Mouse (Mus musculus): ENCODE data around the gene Cnnm4. TPM values are rescaled to one million over a fixed set of nuclear protein-coding genes. Genes with fewer than 3 reads are reported as not detected.

Cnnm4 gene
- polyA plus RNA-seq, 1 experiment from 2014 or later = 10.9 TPM

DNA sequence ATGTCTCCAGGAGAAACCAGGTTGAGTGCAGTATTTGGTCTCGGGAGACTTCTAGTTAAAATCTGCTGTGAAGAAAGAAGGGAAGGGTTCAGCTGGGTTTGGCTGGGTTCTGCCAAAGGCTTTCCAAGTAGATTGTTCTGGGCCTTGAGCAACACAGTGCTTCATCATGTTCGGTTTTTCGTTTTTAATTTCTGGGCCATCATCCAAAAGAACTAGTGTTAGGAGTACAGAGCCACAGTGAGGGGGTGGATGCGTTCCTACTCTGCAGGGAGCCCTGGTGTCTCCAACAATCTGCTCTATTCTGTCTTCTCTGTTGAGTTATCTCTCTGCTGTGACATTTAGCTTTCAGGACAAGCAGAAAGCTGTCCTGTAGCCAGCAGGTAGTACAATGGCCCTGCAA, 30.3 kb upstream of the Cnnm4 start:
- 68% methylated on average over 4 of the region's 4 CpGs for WGBS
- DNase-seq (peak; percentile 52), ATAC-seq (ENCODE audit: insufficient read depth) (no peak)
- no peak overlapping the region for H3K4me3 ChIP-seq (ENCODE audit: low read depth, low read length)
- no peak overlapping the region for H3K27ac ChIP-seq (ENCODE audit: low read depth)
- no peak overlapping the region for H3K9ac ChIP-seq
- H3K27me3 ChIP-seq (ENCODE audit: insufficient read depth, low read length) = no peaks in the 10 kb centered on the region
- no peaks in the 10 kb centered on the region for H3K9me3 ChIP-seq (ENCODE audit: low read depth, low read length)
- TF ChIP-seq CTCF (IDR thresholded peaks at IDR 0.05; ENCODE audit: low read depth) = no peak
- H3K4me1 ChIP-seq (ENCODE audit: insufficient read depth) = no peaks in the 10 kb centered on the region
- H3K36me3 ChIP-seq (ENCODE audit: insufficient read depth) = peaks cover 42% of the 10 kb centered on the region
- H3K4me2 ChIP-seq = no peak overlapping the region

GRCm38 (mm10) chr1:36444471-36445464, 26.7 kb upstream of the Cnnm4 start, which contains the start of gene Lman2l:
Lman2l (minus strand) TSS chr1:36445271.
- DNase-seq (peak; percentile 98), ATAC-seq (ENCODE audit: insufficient read depth) (peak; percentile 100)
- Histone ChIP-seq H3K27me3 (ENCODE audit: insufficient read depth, low read length) (no peaks in the 10 kb centered on the region), H3K9me3 (ENCODE audit: low read depth, low read length) (no peaks in the 10 kb centered on the region), H3K4me3 (ENCODE audit: low read depth, low read length) (peak within 1 kb of the TSS; percentile 79), H3K9ac (peak within 1 kb of the TSS; percentile 74), H3K4me2 (peak within 1 kb of the TSS; percentile 83), H3K36me3 (ENCODE audit: insufficient read depth) (peaks cover 8% of the 10 kb centered on the region; the same call in 1 of the 2 replicates), H3K27ac (ENCODE audit: low read depth) (peak within 1 kb of the TSS; percentile 66; the same call in 1 of the 2 replicates), H3K4me1 (ENCODE audit: insufficient read depth) (no peaks in the 10 kb centered on the region)
- TF ChIP-seq CTCF (IDR thresholded peaks at IDR 0.05; ENCODE audit: low read depth) = no peak
- under 1% methylated on average over 57 of the region's 57 CpGs for WGBS

DNA sequence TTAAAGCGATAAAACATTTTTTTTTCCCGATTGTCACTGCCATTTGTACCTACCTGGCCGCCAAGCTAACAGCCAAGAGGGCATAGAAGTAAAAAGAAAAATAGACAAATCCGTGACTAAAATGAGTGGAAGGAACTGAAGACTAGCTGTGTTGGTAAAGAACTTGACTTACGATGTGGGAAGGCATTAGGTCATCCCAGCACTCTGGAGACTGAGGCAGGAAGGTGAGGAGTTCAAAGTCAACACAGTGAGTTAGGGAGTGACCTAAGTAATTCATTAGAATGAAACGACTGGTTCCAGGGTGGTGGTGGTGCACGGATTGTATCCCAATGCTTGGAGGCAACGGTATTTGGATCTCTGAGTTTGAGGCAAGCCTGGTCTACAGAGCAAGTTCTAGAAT, 25.9 kb upstream of the Cnnm4 start:
- Histone ChIP-seq H3K4me3 (ENCODE audit: low read depth, low read length) (no peak overlapping the region), H3K9me3 (ENCODE audit: low read depth, low read length) (no peaks in the 10 kb centered on the region), H3K4me1 (ENCODE audit: insufficient read depth) (no peaks in the 10 kb centered on the region), H3K4me2 (no peak overlapping the region), H3K27me3 (ENCODE audit: insufficient read depth, low read length) (no peaks in the 10 kb centered on the region), H3K27ac (ENCODE audit: low read depth) (no peak overlapping the region), H3K9ac (no peak overlapping the region), H3K36me3 (ENCODE audit: insufficient read depth) (peaks cover 6% of the 10 kb centered on the region; the same call in 1 of the 2 replicates)
- TF ChIP-seq CTCF (IDR thresholded peaks at IDR 0.05; ENCODE audit: low read depth) = no peak
- ATAC-seq (ENCODE audit: insufficient read depth) (peak; percentile 19; the same call in 1 of the 2 replicates), DNase-seq (no peak)
- WGBS = 42% methylated on average over 8 of the region's 8 CpGs

GRCm38 (mm10) chr1:36446106-36446824, 25.2 kb upstream of the Cnnm4 start:
- Histone ChIP-seq H3K9me3 (ENCODE audit: low read depth, low read length) (no peaks in the 10 kb centered on the region), H3K4me2 (no peak overlapping the region), H3K4me3 (ENCODE audit: low read depth, low read length) (no peak overlapping the region), H3K27me3 (ENCODE audit: insufficient read depth, low read length) (no peaks in the 10 kb centered on the region), H3K36me3 (ENCODE audit: insufficient read depth) (peaks cover 5% of the 10 kb centered on the region; the same call in 1 of the 2 replicates), H3K4me1 (ENCODE audit: insufficient read depth) (no peaks in the 10 kb centered on the region), H3K9ac (no peak overlapping the region), H3K27ac (ENCODE audit: low read depth) (no peak overlapping the region)
- TF ChIP-seq CTCF (IDR thresholded peaks at IDR 0.05; ENCODE audit: low read depth) = no peak
- DNase-seq (no peak), ATAC-seq (ENCODE audit: insufficient read depth) (no peak)
- WGBS = 82% methylated on average over 5 of the region's 5 CpGs

DNA sequence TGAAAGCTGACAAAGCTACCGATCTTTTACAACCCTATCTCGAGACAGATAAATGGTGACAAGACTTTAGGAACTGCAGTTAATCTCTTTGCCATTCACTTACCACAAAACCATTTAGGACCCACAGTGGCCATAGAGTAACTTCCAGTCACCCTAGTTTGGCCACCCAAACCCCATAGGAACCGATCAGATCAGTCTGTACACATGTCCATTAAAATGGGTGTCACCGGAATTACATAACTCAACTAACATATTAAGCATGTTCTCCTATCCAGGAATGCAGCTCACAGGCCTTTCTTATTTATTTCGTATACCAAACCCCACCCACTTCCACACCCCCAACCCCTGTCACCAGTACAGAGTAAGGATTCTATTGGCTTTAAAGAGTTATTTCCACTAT, 24.6 kb upstream of the Cnnm4 start:
- Histone ChIP-seq H3K27me3 (ENCODE audit: insufficient read depth, low read length) (no peaks in the 10 kb centered on the region), H3K27ac (ENCODE audit: low read depth) (no peak overlapping the region), H3K4me1 (ENCODE audit: insufficient read depth) (no peaks in the 10 kb centered on the region), H3K9ac (no peak overlapping the region), H3K36me3 (ENCODE audit: insufficient read depth) (peaks cover 3% of the 10 kb centered on the region; the same call in 1 of the 2 replicates), H3K4me2 (no peak overlapping the region), H3K9me3 (ENCODE audit: low read depth, low read length) (no peaks in the 10 kb centered on the region), H3K4me3 (ENCODE audit: low read depth, low read length) (no peak overlapping the region)
- 85% methylated on average over 5 of the region's 5 CpGs for WGBS
- ATAC-seq (ENCODE audit: insufficient read depth) = no peak
- no peak for DNase-seq
- no peak for TF ChIP-seq CTCF (IDR thresholded peaks at IDR 0.05; ENCODE audit: low read depth)

DNA sequence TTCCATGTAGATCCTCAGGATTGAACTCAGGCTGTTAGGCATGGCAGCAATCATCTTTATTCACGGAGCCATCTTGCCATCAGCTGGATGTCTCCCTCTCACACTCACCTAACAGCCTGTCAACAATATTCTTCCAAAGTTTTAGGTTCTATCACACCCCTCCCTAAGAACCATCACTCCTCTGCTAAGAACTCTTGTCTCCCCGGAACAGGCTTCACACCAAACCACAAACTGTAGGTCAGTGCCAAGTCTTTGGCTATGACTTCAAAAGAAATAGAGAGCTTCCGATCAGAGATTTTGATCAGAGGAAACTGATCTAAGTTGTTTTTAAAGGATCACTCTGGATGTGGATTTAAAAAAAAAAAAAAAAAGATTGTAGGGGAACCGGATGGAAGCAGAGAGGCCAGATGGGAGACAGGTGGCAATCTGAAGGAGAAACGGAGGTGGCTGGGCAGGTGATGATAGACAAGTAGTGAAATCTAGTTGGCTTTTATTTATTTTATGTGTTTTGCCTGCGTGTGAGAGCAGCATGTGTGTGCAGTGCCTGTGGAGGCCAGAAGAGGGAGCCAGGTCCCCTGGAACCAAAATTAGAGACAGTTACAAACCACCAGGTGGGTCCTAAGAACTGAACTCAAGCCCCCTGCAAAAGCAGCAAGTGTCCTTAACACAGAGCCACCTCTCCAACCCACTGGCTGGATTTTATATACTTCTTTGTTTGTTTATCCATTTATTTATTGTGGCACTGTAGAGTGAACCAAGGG, 17.2 kb upstream of the Cnnm4 start:
- Histone ChIP-seq H3K4me2 (no peak overlapping the region), H3K27me3 (ENCODE audit: insufficient read depth, low read length) (no peaks in the 10 kb centered on the region), H3K27ac (ENCODE audit: low read depth) (no peak overlapping the region), H3K36me3 (ENCODE audit: insufficient read depth) (no peaks in the 10 kb centered on the region), H3K4me1 (ENCODE audit: insufficient read depth) (no peaks in the 10 kb centered on the region), H3K9me3 (ENCODE audit: low read depth, low read length) (no peaks in the 10 kb centered on the region), H3K9ac (no peak overlapping the region), H3K4me3 (ENCODE audit: low read depth, low read length) (no peak overlapping the region)
- ATAC-seq (ENCODE audit: insufficient read depth) = no peak
- 77% methylated on average over 6 of the region's 6 CpGs for whole genome bisulfite sequencing
- DNase-seq = no peak
- TF ChIP-seq CTCF (IDR thresholded peaks at IDR 0.05; ENCODE audit: low read depth) = no peak; the same call in 1 of the 2 replicates

All from lung, embryonic 14.5 days (tissue).